Mouse (Mus musculus) stomach, postnatal 0 days (tissue): ENCODE measurements around the gene Pdzd9.

ENCODE experiments used
- CTCF ChIP-seq: IDR thresholded peaks from 2 replicates; pipeline ENCODE4 v1.5.1; 2016; ENCODE audit warnings: antibody characterized with exemption, low read depth, mild to moderate bottlenecking, moderate library complexity
- EP300 ChIP-seq: optimal IDR thresholded peaks from 2 replicates; pipeline ENCODE3; 2016; ENCODE audit warnings: antibody characterized with exemption

- TF ChIP-seq CTCF (no peak), EP300 (no peak)
Measured at GRCm38 (mm10) chr7:120677764-120678531, 7.8 kb upstream of the Pdzd9 start.
